Mouse (Mus musculus): ENCODE measurements around the gene Stau1.
A peak's percentile ranks its signal among the peaks of the same experiment; 100 is the strongest.

Gene Stau1

DNA sequence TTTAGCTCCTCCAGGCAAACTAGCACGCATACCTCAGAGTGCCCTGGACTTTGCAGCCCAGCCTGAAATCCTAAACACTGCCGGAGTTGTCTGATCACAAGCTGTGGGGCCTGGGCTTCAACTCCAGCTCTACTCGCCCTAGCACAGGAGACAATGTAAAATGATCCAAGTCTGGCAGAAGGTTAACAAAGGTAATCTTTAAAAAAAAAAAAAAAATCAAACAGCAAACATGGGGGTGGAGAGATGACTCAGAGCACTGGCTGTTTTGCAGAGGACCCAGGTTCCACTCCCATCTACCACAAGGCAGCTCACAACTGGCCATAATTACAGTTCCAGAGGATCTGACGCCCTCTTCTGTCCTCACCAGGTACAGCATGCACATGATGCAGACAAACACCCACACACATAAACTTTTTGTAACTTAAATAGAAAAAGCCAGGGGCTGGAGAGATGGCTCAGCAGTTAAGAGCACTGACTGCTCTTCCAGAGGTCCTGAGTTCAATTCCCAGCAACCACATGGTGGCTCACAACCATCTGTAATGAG is 12.7 kb downstream of the Stau1 start:
- DNase-seq (ENCODE audit: low spot score): no peak

DNA sequence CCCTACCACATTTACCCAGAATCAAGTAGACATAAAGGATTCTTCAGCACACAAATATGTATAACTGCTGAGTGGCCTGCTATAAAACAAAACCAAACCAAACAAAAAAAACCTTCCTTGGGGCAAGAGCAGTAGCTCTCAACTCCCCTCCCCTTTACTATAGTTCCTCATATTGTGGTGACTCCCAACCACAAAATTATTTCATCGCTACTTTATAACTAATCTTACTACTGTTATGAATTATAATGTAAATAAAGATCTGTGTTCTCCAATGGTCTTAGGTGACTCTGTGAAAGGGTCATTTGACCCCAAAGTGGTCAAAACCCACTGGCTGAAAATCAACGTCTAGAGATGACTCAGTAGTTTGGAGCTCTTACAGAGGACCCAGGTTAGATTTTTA is 15.9 kb downstream of the Stau1 start:
- DNase-seq (ENCODE audit: low spot score): no peak

DNA sequence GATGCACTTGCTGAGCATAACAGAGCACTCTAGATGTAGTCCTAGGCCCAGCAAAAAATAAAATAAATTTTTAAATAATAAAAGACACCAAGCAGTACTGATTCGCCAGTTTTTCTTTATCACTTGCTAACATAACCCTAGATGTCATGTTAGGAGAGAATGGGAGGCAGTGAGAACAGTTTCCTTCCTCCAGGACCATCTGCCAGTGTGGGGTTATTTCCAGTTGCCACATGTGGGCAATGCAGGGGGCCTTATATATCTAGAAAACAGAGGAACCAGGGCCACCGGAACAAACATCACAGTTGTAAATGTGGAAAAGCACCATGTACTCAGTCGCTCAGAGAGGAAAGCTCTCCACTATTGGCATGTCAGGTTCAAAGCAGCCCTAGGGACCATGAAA is 18.6 kb downstream of the Stau1 start:
- DNase-seq (ENCODE audit: low spot score): no peak

DNA sequence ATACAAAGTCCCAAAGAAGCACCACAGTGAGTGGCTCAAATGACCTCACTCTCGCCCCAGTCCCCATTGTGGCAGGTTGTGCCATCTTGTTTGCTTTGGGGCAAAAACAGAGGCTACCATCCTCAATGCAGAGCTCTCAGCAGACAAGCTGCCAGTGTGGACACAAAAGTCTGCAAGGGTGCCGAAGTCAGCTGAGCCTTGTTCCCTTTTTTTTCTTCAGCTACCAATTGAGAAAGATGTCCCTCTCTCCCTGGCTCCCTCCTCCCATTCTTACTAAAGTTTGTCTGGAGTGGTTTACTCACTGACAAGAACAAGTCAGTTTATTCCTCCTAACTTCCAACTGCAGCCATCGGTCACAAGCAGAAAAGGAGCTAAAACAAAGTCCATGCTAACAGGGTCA is 19.7 kb downstream of the Stau1 start:
- no peak for DNase-seq (ENCODE audit: low spot score)

DNA sequence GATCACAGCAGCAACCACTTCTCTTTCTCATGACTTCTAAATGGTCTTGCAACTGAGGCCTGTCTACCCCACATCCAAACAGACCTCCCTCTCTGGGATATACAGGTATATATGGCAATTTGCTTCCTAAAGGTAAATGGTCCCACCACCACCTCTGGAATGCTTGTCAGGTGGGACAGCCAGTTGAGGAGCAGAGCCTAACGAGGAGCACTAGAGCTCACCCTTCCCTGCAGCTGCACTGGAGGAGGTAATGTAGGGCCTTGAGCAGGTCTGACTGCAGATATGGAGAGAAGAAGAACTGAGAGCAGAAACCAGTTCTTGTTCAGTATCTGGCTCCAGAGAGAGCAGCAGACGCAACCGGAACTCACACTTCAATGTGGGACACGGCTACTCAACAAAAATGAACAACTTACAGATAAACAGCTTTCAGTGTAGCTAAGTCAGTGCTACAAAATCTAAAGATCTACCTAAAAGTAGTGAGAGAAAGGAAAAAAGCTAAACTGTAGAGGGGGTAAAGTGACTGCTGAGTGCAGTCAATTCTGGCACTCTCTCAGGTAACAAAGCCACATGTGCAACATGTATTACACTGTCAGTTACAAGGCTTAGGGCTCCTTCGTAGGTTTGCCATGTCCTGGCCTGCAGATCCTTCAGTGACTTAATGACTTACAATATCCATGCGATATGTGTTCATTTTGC is 21.8 kb downstream of the Stau1 start:
- no peak for DNase-seq (ENCODE audit: low spot score)

DNA sequence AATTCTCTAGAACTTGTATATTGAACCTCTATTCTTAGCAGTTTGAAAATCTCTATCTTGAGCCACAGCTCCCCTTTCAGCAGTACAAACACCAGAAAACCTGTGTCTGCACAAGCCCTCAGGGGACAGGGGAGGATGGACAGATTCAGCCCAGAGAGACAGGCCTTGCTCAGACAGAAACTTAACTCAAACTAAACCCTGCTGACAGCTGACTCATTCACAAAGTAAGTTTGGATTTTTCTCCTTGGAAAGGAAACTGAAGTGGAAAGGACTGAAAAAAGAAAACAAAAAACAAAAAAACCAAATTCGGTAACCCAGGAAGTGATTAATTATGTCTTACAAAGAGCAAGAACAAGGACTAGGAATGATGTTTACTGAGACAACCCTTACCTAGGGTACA is 22.9 kb downstream of the Stau1 start:
- DNase-seq (ENCODE audit: low spot score): no peak

DNA sequence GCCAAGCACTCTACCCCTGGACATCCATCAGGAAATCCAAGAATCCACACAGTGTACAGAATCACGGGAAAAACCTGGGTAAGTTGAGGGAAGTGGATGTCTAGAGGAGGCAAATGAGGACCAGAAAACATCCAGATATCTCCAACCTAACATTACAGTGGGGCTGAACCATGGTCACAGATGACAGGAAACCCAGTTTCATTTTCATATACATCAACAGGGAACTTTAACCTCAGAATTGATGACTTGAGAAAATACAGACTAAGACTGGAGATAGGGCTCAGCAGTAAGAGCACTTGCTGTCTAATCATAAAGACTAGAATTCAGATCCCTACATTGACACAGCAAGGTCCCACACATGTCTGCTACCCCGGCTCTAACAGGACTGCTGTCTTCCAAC is 31.3 kb downstream of the Stau1 start:
- no peak for DNase-seq (ENCODE audit: low spot score)

DNA sequence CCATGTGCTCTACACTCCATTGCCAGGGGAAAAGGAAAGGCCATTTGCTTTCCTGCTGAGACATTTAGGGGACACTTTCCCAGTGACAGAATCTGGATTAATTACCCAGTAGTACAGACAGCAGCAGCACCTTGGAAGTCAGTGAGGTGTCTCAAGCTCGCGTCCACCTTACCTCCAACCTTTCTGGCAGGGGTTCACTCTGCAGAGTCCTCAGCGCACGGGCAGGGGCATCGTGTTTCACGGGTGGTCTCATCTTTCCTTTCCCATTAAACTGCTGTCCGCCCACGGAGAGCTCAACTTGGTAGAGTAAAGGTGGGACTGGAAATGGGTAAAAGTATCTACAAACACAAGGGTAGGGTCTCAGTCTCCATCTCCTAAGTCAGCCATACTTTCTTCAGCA is 32.8 kb downstream of the Stau1 start:
- no peak for DNase-seq (ENCODE audit: low spot score)

DNA sequence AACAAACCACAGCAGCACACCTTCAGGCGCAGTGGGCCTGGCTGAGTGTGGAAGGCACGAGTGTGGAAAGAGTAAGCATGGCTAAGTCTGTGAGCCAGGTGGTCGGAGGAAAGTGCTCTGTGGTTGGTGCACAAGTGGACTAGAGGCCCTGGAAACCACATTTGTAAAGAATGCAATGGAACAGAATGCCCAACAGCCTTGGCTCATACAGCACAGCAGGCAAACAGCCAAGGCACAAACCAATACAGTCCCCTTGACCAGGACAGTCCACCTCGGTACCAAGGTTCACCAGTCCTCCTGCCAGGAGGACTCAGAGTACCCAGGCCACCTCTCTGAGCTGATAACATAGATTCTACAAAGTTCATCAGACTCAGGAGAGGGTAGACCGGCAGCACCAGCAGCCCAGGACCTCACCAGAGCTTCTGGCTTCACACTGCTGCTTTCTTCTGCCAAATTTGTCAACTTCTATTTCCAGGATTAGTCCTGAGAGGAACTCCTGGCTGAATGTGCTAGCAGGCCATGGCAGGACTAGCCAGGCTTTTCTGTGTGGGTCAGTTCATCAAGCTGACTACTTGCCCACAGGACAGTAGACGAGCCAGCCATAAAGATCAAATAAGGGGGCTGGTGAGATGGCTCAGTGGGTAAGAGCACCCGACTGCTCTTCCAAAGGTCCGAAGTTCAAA is 35.3 kb downstream of the Stau1 start:
- no peak for DNase-seq (ENCODE audit: low spot score)

DNA sequence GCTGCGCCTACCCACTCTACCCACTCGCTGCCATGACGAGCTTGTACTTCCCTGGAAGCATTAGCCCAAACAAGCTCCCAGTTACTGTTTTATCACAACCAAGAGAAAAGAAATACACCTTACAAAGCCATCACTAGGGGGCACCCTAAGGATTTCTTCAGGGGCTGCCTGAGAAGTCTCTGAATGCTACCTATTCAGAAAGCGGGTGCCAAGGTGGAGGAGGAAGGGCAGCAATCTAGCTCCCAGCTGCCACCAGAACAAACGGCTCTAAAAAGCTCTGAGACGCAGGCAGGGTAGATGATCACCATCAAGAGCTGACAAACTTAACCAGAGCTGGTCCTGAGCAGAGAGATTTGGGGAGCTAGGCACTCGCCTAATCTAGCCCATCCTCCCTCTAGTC is 39.3 kb downstream of the Stau1 start:
- peak; percentile 49 for DNase-seq (ENCODE audit: low spot score)

DNA sequence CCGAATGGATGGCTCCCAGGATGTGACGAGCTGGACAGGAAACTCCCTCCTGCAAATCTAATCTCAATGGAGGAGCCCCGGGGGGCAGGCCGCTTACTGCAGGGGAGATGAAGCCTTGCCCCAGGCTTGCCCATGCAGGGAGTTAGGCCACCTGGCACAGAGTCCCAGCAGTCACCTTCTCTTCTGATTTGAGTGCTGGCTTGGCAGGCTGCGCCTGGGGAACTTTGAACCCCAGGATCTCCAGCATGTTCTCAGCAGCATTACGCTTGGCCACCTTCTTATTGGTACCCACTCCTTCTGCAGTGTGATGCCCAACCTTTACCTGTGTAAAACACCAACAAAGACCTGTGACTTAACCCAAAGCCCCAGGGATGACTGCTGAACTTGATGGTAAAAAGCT is 43.9 kb downstream of the Stau1 start:
- no peak for DNase-seq (ENCODE audit: low spot score)

DNA sequence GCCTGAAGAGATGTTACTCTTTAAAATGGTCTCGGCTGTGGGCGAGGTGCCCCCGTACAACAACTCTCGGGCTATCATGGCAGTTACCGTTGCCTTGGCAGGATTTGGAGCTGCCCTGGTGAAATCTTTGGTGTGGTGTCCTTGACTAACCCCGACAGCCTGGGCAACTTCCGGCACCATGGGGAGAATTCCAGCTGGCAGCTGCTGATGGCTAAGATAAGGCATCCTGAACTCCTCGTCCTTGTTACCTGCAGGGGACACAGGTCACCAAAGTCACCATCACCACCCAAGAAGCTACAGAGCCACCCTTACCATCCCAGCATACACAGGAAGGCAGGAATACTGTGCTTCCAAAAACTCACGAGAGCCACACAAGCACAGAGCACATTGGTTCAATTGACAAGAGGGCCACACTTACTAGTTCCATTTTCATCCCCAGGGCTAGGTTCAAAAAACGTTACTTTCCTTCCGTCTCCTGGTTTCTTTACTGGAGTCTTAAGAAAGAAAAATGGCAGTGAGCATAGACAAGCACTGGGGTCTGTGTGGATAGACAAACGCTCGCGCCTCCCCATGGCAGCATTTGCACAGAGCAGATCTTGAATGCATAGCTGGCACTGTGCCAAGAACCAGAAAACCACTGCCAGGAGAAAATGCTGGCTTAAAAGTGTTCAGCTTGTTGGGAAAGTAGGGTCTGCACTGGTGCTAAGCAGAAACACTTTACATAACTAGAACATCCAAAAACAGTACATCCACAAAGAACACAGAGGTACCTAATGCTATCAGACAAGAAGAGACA is 45.0 kb downstream of the Stau1 start:
- DNase-seq (ENCODE audit: low spot score): no peak

DNA sequence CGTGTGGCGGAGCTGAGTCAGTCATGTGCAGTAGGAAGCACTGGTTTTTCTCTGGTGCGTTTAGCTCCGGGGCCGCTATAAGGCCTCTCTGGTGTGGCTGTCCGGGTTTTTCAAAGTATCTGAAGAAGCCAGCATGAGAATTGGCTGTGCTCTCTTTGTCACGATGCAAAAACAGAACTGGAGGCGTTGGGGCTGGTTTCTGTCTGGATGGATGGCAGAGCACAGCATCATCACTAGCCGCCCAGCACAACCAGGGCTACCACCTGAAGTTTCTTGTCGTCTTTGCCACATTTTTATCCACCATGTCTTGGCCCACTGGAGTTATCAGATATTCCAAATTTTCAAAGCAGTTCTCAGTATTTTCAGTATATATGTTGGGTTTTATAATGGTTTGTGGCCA is 47.2 kb downstream of the Stau1 start:
- DNase-seq (ENCODE audit: low spot score): no peak

DNA sequence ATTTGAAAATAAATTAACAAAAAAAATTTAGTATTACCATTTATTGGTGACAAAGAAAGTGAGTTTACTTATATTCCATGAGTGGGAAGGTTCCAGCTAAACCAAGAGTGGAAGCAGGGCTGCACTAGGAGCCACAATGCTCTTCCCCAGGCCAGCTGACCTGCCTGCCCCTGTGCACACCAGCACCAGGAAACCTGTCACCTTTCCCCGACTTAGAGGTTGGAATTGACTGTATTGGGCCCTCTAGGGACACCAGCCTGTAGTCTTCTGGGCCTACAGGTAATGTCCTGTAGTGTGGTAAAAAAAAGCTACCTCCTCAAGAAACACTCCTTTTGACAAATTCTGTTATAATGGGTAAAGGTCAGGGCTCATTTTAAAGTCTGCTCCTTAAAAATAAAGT is 47.9 kb downstream of the Stau1 start:
- no peak for DNase-seq (ENCODE audit: low spot score)

DNA sequence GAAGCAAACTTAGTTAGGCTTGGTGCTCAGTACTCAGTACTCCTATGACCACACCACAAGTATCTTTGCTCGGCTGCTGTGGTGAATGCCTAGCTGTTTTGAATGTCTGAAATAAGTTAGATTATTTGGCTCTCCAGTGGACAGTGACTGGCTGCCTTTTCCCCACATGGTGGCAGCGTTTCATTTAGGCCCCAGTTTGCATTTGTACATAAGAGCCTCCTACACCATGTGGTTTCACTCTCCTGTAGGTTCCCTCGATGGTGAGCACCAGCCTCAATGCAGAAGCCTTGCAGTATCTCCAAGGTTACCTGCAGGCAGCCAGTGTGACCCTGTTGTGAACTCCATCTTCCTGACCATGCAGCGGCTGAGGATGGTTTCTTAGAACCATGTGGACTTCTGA is 50.6 kb downstream of the Stau1 start:
- no peak for DNase-seq (ENCODE audit: low spot score)

DNA sequence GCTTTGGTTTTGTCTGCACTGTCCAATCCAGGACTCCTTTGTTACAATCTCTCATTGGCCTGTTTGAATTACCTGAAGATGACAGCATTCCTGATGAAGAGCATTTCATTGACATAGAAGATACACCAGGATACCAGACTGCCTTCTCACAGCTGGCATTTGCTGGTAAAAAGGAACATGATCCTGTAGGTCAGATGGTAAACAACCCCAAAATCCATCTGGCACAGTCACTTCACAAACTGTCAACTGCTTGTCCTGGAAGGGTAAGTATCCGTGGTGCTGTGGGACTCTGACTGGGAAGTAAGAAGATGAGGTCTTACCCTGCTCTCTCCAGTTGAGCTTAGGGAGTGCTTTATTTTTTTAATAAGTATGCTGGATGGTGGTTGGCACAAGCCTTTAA is 51.8 kb downstream of the Stau1 start:
- no peak for DNase-seq (ENCODE audit: low spot score)

DNA sequence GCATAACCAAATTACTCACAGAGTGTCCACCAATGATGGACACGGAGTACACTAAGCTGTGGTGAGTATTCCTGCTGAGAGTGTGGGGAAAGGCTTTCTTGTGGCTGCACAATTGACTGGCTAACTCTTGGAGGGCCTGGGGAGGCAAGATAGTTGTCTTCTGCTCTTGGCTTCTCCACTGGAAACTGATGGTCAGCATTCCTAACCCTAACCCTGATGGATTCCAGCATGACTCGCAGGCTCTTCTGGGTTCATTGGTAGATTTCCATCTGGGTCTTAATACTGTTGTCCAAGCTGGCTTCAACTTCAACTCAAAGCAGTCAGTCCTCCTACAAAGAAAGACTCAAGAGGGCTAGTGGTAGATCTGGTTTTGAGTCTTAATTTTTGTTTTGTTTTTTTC is 53.0 kb downstream of the Stau1 start:
- DNase-seq (ENCODE audit: low spot score): no peak

DNA sequence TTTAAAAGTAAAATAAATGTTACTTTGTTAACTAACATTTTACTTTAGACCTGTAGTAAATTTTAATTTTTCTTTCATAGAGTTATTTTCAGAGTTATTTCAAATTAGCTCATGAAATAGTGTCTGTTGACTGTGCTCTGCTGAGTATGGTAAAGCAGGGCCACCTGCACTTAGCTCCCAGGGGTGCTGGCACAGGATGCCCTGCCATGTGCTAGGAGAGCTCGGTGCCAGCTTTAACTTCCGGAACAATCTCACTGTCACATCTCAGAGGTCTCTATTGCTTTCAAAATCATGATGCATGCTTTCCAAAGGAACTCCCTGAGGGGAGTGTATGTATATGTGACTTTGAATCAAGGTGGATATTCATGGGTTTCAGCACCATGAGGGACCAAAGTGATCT is 59.9 kb downstream of the Stau1 start:
- DNase-seq (ENCODE audit: low spot score): no peak

DNA sequence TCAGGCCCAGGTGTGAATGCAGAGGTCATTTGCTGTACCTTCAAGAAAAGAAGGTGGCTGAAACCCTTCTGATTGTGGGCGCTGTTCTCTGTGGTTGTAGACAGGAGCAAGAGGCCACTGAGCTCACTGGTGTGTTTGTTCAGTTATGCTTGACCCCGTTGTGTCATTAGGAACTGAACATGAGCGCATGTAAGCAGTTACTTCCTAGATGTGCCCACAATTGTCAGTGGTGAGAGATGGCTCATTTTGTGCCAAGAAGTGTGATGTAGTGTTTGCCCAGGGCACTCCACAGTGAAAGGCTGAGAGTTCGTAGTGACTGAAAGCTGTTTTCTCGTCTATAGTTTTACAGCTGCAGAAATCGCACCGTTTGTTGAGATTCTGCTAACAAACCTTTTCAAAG is 60.5 kb downstream of the Stau1 start:
- DNase-seq (ENCODE audit: low spot score): no peak

DNA sequence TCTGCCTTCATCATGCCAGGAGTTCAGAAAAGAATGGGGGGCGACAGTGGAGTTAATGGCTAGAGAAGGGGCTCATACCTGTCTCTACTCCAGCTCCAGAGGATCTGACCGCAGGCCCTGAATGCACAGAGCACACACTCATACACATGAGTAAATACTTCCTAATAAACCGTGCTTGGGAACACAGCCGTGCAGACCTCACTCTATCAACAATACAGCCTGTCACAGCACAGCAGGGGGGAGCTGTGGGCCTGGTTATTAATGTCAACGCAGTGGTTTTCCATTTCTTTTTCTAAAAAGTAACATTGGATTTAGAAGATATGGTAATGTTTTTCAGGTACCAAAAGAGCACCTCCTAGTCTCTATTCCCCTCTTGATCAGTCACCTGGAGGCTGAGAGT is 61.7 kb downstream of the Stau1 start:
- DNase-seq (ENCODE audit: low spot score): no peak

DNA sequence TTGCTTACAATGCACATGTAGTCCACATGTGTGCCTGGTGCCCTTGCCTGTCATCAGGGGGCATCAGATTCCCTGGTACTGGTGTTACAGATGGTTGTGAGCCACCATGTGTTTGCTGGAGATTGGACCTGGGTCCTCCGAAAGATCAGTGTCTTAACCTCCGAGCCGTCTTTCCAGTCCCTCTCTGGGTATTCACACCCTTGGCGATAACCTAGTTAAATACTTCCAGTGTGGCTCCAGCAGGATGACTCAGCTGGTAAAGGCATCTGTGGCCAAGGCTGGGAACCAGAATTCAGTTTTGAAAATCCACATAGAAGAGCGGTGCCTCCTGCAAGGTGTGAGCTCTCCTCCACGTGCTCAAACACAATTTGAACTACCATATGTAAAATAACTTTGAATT is 62.2 kb downstream of the Stau1 start:
- no peak for DNase-seq (ENCODE audit: low spot score)

DNA sequence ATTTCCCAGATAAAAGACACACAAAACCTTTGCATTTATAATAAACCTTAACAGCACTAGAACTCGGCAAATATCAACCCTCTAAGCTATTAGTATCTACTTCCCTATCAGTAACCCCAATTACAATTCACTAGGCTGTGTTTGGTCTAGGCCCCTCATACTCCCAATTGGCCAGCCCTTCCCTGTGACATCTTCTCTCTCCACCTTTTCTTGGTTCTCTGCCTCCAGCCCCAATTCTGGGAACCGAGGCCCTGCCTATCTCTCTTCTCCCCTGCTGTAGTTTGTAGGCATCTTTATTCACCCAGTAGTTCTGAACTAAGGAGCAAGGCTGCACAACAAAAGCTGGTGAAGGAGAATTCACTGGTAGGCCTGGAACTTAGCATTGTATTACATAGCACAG is 72.1 kb downstream of the Stau1 start:
- DNase-seq (ENCODE audit: low spot score): no peak

DNA sequence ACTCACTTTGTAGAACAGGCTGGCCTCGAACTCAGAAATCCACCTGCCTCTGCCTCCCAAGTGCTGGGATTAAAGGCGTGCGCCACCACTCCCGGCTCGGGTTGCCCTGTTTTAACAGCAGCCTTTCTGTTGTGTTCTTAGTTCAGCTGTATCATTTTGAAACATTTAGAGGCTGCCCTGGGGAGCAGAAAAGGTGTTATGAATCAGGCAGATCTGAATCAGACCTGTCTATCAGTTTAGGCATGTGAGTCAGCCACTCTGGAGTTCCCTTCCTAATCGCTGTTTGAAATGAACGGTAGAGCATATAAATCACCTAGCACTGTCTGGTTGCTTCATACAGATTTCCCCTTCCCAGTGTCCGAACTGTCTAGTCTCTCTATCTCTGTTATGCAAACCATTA is 85.6 kb downstream of the Stau1 start:
- no peak for DNase-seq (ENCODE audit: low spot score)
